Mouse (Mus musculus) midbrain, embryonic 10.5 days (tissue): ENCODE measurements around the gene Cenpf. TPM values are rescaled to one million over a fixed set of nuclear protein-coding genes. Genes with fewer than 3 reads are reported as not detected.

Experiments
- DNase-seq: peaks from one replicate; pipeline ENCODE4 v3.0.0-alpha.2; 2017; ENCODE audit warnings: low spot score
- H3K27ac ChIP-seq: fragments of 300-500 bp; sonication (generic); replicated peaks from 2 replicates; pipeline ENCODE4 v1.5.1; 2016; ENCODE audit warnings: mild to moderate bottlenecking
- H3K27me3 ChIP-seq: fragments of 300-500 bp; sonication (generic); 2 replicates; pipeline ENCODE4 v1.6.1; 2016; ENCODE audit warnings: low read depth, mild to moderate bottlenecking; ENCODE audit not compliant: poor library complexity, severe bottlenecking
- H3K36me3 ChIP-seq: fragments of 300-500 bp; sonication (generic); 2 replicates; pipeline ENCODE4 v1.6.1; 2016; ENCODE audit warnings: mild to moderate bottlenecking, moderate library complexity
- H3K4me1 ChIP-seq: fragments of 300-500 bp; sonication (generic); 2 replicates; pipeline ENCODE4 v1.6.1; 2016
- H3K4me3 ChIP-seq: fragments of 300-500 bp; sonication (generic); 2 replicates; pipeline ENCODE4 v1.5.1; 2016; ENCODE audit warnings: mild to moderate bottlenecking, moderate library complexity
- H3K9me3 ChIP-seq: fragments of 300-500 bp; sonication (generic); replicated peaks from 2 replicates; pipeline ENCODE4 v1.6.1; 2016; ENCODE audit warnings: mild to moderate bottlenecking
- WGBS: fragments of 180-500 bp; shearing (Covaris S2); methylation state at CpG from one replicate; pipeline ENCODE4 v1.1.7; 2016; 5-methylcytosine and 5-hydroxymethylcytosine counted together
- polyA plus RNA-seq: library from polyadenylated mRNA; unstranded; fragments of >200 nt; fragmentation: Nextera tagmentation; extraction: Ambion mirVana; gene quantifications from 2 replicates; pipeline ENCODE4 v1.2.1, GENCODE M21; 2016

Cenpf gene
- polyA plus RNA-seq, 1 experiment from 2014 or later, result 131 TPM

- under 1% methylated on average over 15 of the region's 15 CpGs for WGBS
- no peaks in the 10 kb centered on the region for H3K9me3 ChIP-seq
- no peaks in the 10 kb centered on the region for H3K27me3 ChIP-seq
- peak overlapping the region; percentile 95 for H3K27ac ChIP-seq
- DNase-seq, result no peak
- peak overlapping the region; percentile 94 for H3K4me3 ChIP-seq
- peaks cover 47% of the 10 kb centered on the region for H3K4me1 ChIP-seq
- peaks cover 28% of the 10 kb centered on the region for H3K36me3 ChIP-seq
Measured at GRCm38 (mm10) chr1:189688388-189688750, 483 bp upstream of the Cenpf start.

GRCm38 (mm10) chr1:189686025-189686424 is 1.9 kb downstream of the Cenpf start:
- Histone ChIP-seq H3K4me1 (peaks cover 43% of the 10 kb centered on the region), H3K4me3 (peak overlapping the region; percentile 94; the same call in 1 of the 2 replicates), H3K9me3 (no peaks in the 10 kb centered on the region), H3K27me3 (no peaks in the 10 kb centered on the region), H3K27ac (no peak overlapping the region), H3K36me3 (peaks cover 51% of the 10 kb centered on the region)
- DNase-seq, result no peak
- whole genome bisulfite sequencing, result 91% methylated on average over 6 of the region's 6 CpGs

GRCm38 (mm10) chr1:189684786-189685415 is 3.0 kb downstream of the Cenpf start:
- 96% methylated on average over 9 of the region's 9 CpGs for WGBS
- Histone ChIP-seq H3K4me3 (no peak overlapping the region), H3K27me3 (no peaks in the 10 kb centered on the region), H3K27ac (no peak overlapping the region), H3K9me3 (no peaks in the 10 kb centered on the region), H3K4me1 (peaks cover 38% of the 10 kb centered on the region), H3K36me3 (peaks cover 62% of the 10 kb centered on the region)
- DNase-seq, result no peak

GRCm38 (mm10) chr1:189679555-189679954 is 8.3 kb downstream of the Cenpf start:
- H3K4me1 ChIP-seq, result no peaks in the 10 kb centered on the region
- no peak overlapping the region for H3K4me3 ChIP-seq
- peaks cover 98% of the 10 kb centered on the region for H3K36me3 ChIP-seq
- H3K27ac ChIP-seq, result no peak overlapping the region
- DNase-seq, result no peak
- no peaks in the 10 kb centered on the region for H3K9me3 ChIP-seq
- no peaks in the 10 kb centered on the region for H3K27me3 ChIP-seq
- WGBS, result 94% methylated on average over 3 of the region's 3 CpGs

- Histone ChIP-seq H3K27me3 (no peaks in the 10 kb centered on the region), H3K4me3 (no peak overlapping the region), H3K4me1 (no peaks in the 10 kb centered on the region), H3K27ac (no peak overlapping the region), H3K9me3 (no peaks in the 10 kb centered on the region), H3K36me3 (peaks cover 98% of the 10 kb centered on the region)
- DNase-seq, result no peak
- WGBS, result 93% methylated on average over 4 of the region's 4 CpGs
Measured at GRCm38 (mm10) chr1:189675953-189676352, 11.9 kb downstream of the Cenpf start.

GRCm38 (mm10) chr1:189675421-189675820 is 12.5 kb downstream of the Cenpf start:
- Histone ChIP-seq H3K27ac (no peak overlapping the region), H3K9me3 (no peaks in the 10 kb centered on the region), H3K4me3 (no peak overlapping the region), H3K36me3 (peaks cover 98% of the 10 kb centered on the region), H3K4me1 (no peaks in the 10 kb centered on the region), H3K27me3 (no peaks in the 10 kb centered on the region)
- WGBS, result 94% methylated on average over 1 of the region's 1 CpGs
- no peak for DNase-seq

- H3K9me3 ChIP-seq, result no peaks in the 10 kb centered on the region
- no peak overlapping the region for H3K27ac ChIP-seq
- no peaks in the 10 kb centered on the region for H3K4me1 ChIP-seq
- WGBS, result 93% methylated on average over 3 of the region's 3 CpGs
- no peak for DNase-seq
- peaks cover 98% of the 10 kb centered on the region for H3K36me3 ChIP-seq
- no peak overlapping the region for H3K4me3 ChIP-seq
- no peaks in the 10 kb centered on the region for H3K27me3 ChIP-seq
Measured at GRCm38 (mm10) chr1:189665966-189666365, 21.9 kb downstream of the Cenpf start.

- Histone ChIP-seq H3K27ac (no peak overlapping the region), H3K9me3 (no peaks in the 10 kb centered on the region), H3K4me1 (no peaks in the 10 kb centered on the region), H3K36me3 (peaks cover 98% of the 10 kb centered on the region), H3K4me3 (no peak overlapping the region), H3K27me3 (no peaks in the 10 kb centered on the region)
- DNase-seq, result no peak
- WGBS, result 82% methylated on average over 4 of the region's 4 CpGs
Measured at GRCm38 (mm10) chr1:189664873-189665144, 23.1 kb downstream of the Cenpf start.

- Histone ChIP-seq H3K27me3 (no peaks in the 10 kb centered on the region), H3K9me3 (no peaks in the 10 kb centered on the region), H3K27ac (no peak overlapping the region), H3K4me3 (no peak overlapping the region), H3K36me3 (peaks cover 98% of the 10 kb centered on the region), H3K4me1 (no peaks in the 10 kb centered on the region)
- WGBS, result 85% methylated on average over 10 of the region's 10 CpGs
- no peak for DNase-seq
Measured at GRCm38 (mm10) chr1:189664061-189664872, 23.6 kb downstream of the Cenpf start.

GRCm38 (mm10) chr1:189663437-189663836 is 24.4 kb downstream of the Cenpf start:
- no peak overlapping the region for H3K4me3 ChIP-seq
- peaks cover 98% of the 10 kb centered on the region for H3K36me3 ChIP-seq
- H3K9me3 ChIP-seq, result no peaks in the 10 kb centered on the region
- H3K27ac ChIP-seq, result no peak overlapping the region
- no peaks in the 10 kb centered on the region for H3K27me3 ChIP-seq
- no peak for DNase-seq
- 89% methylated on average over 1 of the region's 1 CpGs for WGBS
- no peaks in the 10 kb centered on the region for H3K4me1 ChIP-seq

- Histone ChIP-seq H3K27ac (no peak overlapping the region), H3K9me3 (no peaks in the 10 kb centered on the region), H3K4me3 (no peak overlapping the region), H3K36me3 (peaks cover 98% of the 10 kb centered on the region), H3K4me1 (no peaks in the 10 kb centered on the region), H3K27me3 (no peaks in the 10 kb centered on the region)
- DNase-seq, result no peak
Measured at GRCm38 (mm10) chr1:189661856-189662255, 26.0 kb downstream of the Cenpf start.

- Histone ChIP-seq H3K4me1 (no peaks in the 10 kb centered on the region), H3K27me3 (no peaks in the 10 kb centered on the region), H3K9me3 (no peaks in the 10 kb centered on the region), H3K27ac (no peak overlapping the region), H3K4me3 (no peak overlapping the region), H3K36me3 (peaks cover 99% of the 10 kb centered on the region)
- 93% methylated on average over 8 of the region's 8 CpGs for WGBS
- DNase-seq, result no peak
Measured at GRCm38 (mm10) chr1:189657406-189657805, 30.5 kb downstream of the Cenpf start.

GRCm38 (mm10) chr1:189653746-189654145 is 34.1 kb downstream of the Cenpf start:
- peaks cover 99% of the 10 kb centered on the region for H3K36me3 ChIP-seq

More at GRCm38 (mm10) chr1:189653746-189654145, 34.1 kb downstream of the Cenpf start:
- Histone ChIP-seq H3K27ac (no peak overlapping the region), H3K4me1 (no peaks in the 10 kb centered on the region), H3K27me3 (no peaks in the 10 kb centered on the region), H3K9me3 (no peaks in the 10 kb centered on the region), H3K4me3 (no peak overlapping the region)
- 87% methylated on average over 3 of the region's 3 CpGs for WGBS
- no peak for DNase-seq
